16 mouse cellular contexts compared by ENCODE assay signal in the genomic region with DNA sequence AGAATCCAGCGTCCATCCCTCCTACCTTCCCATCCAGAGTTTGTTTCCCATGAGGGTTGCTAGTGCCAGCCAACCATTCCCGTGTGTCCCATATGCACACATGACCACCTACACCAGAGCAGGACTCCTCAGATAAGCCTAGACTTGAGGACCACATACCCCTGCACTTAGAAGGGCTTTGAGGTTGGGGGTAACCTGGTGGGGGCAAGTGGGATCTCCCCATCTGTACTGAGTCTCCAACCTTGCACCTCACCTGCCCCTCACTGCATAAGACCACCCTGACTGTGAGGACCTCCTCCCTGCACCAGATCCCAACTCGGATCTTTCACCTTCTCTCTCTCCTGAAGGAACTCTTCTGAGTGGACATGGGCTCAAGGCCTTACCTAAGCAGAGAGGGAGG.
"Had no signal": no experiment of that assay in that cellular context is flagged by ENCODE, and none has a peak within 500 bp of the region (broad histone marks: within the 10 kb centered on the region; RNA-seq: fewer than 3 reads in every experiment).

No protein-coding gene starts in this region.

- H3K9ac ChIP-seq: limb, embryonic 13.5 days; liver, embryonic 12.5 days; liver, embryonic 15.5 days; midbrain, embryonic 13.5 days; neural tube, embryonic 13.5 days had no signal

- H3K4me1 ChIP-seq: limb, embryonic 10.5 days; limb, embryonic 13.5 days; liver, embryonic 12.5 days; liver, embryonic 15.5 days; midbrain, embryonic 13.5 days; neural tube, embryonic 13.5 days had no signal

- DNase-seq: layer of hippocampus, adult 9-11 months; liver; lung, adult 18-20 months; thymus, adult 18-20 months; thymus, postnatal 36 days had no signal

- H3K27ac ChIP-seq: kidney, postnatal 0 days; layer of hippocampus, adult 2 months; limb, embryonic 10.5 days; limb, embryonic 13.5 days; liver, embryonic 12.5 days; liver, embryonic 15.5 days; macrophage; midbrain, embryonic 13.5 days; neural tube, embryonic 13.5 days had no signal

- ATAC-seq: liver, embryonic 12.5 days; lung, postnatal 0 days; midbrain, embryonic 13.5 days had no signal

- H3K4me2 ChIP-seq: limb, embryonic 13.5 days; liver, embryonic 12.5 days; liver, embryonic 15.5 days; midbrain, embryonic 13.5 days; neural tube, embryonic 13.5 days had no signal

- H3K27me3 ChIP-seq: limb, embryonic 13.5 days; liver, embryonic 12.5 days; liver, embryonic 15.5 days; midbrain, embryonic 13.5 days; neural tube, embryonic 13.5 days had no signal

- H3K9me3 ChIP-seq: limb, embryonic 10.5 days; limb, embryonic 13.5 days; liver, embryonic 12.5 days; liver, embryonic 15.5 days; midbrain, embryonic 13.5 days; neural tube, embryonic 13.5 days had no signal

- H3K36me3 ChIP-seq: limb, embryonic 10.5 days; limb, embryonic 13.5 days; liver, embryonic 12.5 days; liver, embryonic 15.5 days; midbrain, embryonic 13.5 days; neural tube, embryonic 13.5 days had no signal

- H3K4me3 ChIP-seq: layer of hippocampus, adult 2 months; limb, embryonic 10.5 days; limb, embryonic 13.5 days; liver, embryonic 12.5 days; liver, embryonic 15.5 days; midbrain, embryonic 13.5 days; myocyte; neural tube, embryonic 13.5 days had no signal
